Mouse (Mus musculus) skeletal muscle tissue, adult 2 months (tissue): ENCODE measurements around the gene Zkscan3.

Experiments used
- DNase-seq: peaks from one replicate; pipeline ENCODE4 v3.0.0-alpha.2; 2012; ENCODE audit warnings: low read depth, low spot score

Gene Zkscan3

GRCm38 (mm10) chr13:21402287-21402846, at the start of gene Zkscan3:
Zkscan3 (minus strand) TSS chr13:21402755.
- peak; percentile 64 for DNase-seq

GRCm38 (mm10) chr13:21447856-21448614, 45.5 kb upstream of the Zkscan3 start:
- no peak for DNase-seq

GRCm38 (mm10) chr13:21446796-21447195, 44.2 kb upstream of the Zkscan3 start:
- no peak for DNase-seq

- no peak for DNase-seq
Observed at GRCm38 (mm10) chr13:21441207-21441572, 38.6 kb upstream of the Zkscan3 start.

- DNase-seq, result peak; percentile 62
Observed at GRCm38 (mm10) chr13:21440503-21441206, 38.1 kb upstream of the Zkscan3 start, which contains the start of gene Pgbd1. Pgbd1 (minus strand) TSS chr13:21441058.

GRCm38 (mm10) chr13:21435476-21435875, 32.9 kb upstream of the Zkscan3 start:
- no peak for DNase-seq

GRCm38 (mm10) chr13:21427631-21428030, 25.1 kb upstream of the Zkscan3 start:
- no peak for DNase-seq

GRCm38 (mm10) chr13:21423301-21423700, 20.7 kb upstream of the Zkscan3 start:
- DNase-seq, result no peak

GRCm38 (mm10) chr13:21418865-21419264, 16.3 kb upstream of the Zkscan3 start:
- no peak for DNase-seq

- no peak for DNase-seq
Observed at GRCm38 (mm10) chr13:21417298-21418010, 14.9 kb upstream of the Zkscan3 start.

- no peak for DNase-seq
Observed at GRCm38 (mm10) chr13:21415750-21416149, 13.2 kb upstream of the Zkscan3 start.

- no peak for DNase-seq
Observed at GRCm38 (mm10) chr13:21415266-21415665, 12.7 kb upstream of the Zkscan3 start.

GRCm38 (mm10) chr13:21414231-21415212, 12.0 kb upstream of the Zkscan3 start:
- DNase-seq, result no peak

- DNase-seq, result no peak
Observed at GRCm38 (mm10) chr13:21408805-21409459, 6.4 kb upstream of the Zkscan3 start.

- DNase-seq, result peak; percentile 88
Observed at GRCm38 (mm10) chr13:21407969-21408804, 5.6 kb upstream of the Zkscan3 start.

- no peak for DNase-seq
Observed at GRCm38 (mm10) chr13:21407341-21407740, 4.8 kb upstream of the Zkscan3 start.

GRCm38 (mm10) chr13:21402848-21403247, 293 bp upstream of the Zkscan3 start:
- no peak for DNase-seq

- DNase-seq, result no peak
Observed at GRCm38 (mm10) chr13:21401636-21402286, 794 bp downstream of the Zkscan3 start.

- no peak for DNase-seq
Observed at GRCm38 (mm10) chr13:21401166-21401565, 1.4 kb downstream of the Zkscan3 start.
